Mouse (Mus musculus): ENCODE results near the gene Map2k1.
"Not testable (repeated sequence)": the region's sequence is repeated elsewhere in the genome, so short reads cannot be mapped to it uniquely, and the experiment has no call there.

Map2k1 gene

GRCm38 (mm10) chr9:64253021-64253904 is at the start of gene Map2k1:
TSS of gene Map2k1 (minus strand) at chr9:64253631.
- peak; percentile 98 to 100 for DNase-seq (ENCODE audit: low spot score in 2 of 2)

GRCm38 (mm10) chr9:64303086-64303485 is 49.7 kb upstream of the Map2k1 start:
- not testable (repeated sequence) for DNase-seq (ENCODE audit: low spot score in 2 of 2)

DNA sequence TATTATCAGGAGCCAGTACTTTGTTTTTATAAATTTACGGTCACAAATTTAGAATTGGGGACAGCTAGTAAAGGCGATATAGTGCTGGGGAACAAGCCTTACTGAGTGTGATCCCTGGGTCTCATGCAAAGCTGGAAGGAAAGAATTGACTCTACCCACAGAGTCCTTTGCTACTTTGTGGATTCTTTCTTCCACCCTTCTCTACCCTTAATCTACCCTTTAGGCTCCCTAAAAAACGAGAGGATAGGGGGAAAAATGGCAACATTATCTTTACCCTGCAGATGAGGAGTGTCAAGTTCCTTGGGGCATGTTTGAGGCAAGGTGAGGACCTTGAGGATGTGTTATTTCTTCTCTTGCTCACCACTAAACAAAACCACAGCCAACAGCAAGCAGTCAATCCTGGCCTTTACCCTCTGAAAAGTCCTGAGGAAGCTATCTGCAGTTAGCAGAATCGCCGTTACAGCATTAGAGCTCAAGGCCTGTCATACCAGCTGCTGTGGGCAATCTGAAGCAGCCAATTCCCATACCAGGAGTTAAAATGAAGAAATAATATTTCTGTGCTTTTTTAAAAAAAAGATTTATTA is 29.1 kb upstream of the Map2k1 start:
- DNase-seq (ENCODE audit: low spot score in 2 of 2): no peak

DNA sequence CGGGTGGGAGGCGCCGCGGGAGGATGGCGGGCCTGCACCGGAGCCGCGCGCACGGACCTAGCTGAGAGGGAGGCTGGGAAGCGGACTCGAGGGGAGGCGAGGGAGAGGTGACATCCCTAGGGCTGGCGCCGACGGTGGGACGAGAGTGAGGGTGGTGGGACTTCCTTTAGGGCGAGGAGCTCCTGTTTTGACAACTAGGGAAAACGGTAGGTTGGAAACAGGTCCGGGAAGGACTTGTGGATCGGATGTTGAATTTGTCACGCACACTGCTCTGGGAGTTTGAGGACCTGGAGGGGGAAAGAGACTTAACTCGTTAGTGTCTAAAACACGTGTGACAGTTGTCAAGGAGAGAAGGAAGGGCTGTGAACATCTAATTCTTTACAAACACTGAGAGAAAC is 28.3 kb upstream of the Map2k1 start:
- DNase-seq (ENCODE audit: low spot score in 2 of 2): no peak

DNA sequence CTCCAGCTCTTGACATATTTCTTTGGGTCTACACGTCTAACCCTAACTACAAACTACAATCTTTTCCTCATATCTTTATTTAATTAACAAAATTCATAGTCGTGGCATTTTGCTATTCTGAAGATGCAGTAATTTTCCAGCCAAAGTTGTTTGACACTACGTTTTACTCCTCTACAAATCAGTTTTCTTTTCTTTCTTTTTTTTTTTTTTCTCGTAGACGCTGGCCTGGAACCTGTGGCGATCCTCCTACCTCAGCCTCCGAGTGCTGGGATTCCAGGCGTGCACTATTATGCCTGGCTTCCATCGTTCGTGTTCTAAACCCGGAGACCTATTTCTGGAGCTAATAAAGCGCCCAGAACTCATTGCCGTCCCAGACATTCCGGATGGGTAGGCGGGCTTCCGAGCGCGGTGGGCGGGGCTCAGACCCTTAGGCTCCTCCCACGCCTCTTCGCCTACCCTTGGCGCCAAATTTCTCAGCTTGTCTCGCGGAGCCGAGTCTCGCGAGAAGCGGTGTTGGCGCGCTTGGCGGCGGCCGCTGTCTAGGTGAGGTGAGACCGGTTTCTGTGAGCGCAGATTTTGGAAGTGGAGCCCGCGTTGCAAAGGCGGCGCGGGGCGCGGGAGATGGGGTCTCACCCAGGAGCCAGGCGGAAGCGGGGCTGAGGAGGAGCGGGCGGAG is 27.8 kb upstream of the Map2k1 start, which contains the start of gene Tipin:
Gene Tipin, plus strand, starts transcription at position 477 of the 676 bp plus-strand sequence.
- DNase-seq (ENCODE audit: low spot score in 2 of 2): peak; percentile 81 to 91

GRCm38 (mm10) chr9:64278665-64279310 is 25.4 kb upstream of the Map2k1 start:
- DNase-seq (ENCODE audit: low spot score in 2 of 2): no peak

DNA sequence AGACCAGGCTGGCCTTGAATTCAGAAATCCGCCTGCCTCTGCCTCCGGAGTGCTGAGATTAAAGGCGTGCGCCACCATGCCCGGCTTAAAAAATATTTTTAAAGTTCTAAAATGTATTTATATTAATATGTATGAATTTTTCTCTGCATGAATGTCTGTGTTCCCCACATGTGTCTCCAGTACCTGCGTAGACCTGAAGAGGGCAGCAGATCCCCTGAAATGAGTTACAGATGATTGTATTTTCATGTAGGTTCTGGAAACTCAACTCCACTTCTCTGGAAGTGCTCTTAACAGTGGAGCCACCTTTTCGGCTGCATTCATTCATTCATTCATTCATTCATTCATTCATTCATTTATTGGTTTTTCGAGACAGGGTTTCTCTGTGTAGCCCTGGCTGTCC is 24.3 kb upstream of the Map2k1 start:
- peak; percentile 34 to 63 for DNase-seq (ENCODE audit: low spot score in 2 of 2)

DNA sequence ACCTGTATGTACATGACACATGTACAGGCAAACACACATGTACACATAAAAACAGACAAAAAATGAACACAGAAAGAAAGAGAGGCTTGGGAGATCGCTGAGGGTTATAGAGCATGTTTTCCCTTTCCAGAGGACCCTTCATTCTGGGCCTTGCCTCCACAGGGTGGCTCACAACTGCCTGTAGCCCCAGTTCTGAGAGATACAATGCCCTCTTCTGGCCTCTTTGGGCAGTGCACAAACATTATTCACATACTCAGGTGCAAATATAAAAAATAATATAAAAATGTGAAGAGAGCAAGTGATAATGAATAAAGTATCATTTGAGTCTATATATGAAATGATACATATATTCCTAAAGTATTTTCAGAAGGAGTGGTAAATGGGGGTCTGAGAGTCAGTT is 21.5 kb upstream of the Map2k1 start:
- no peak for DNase-seq (ENCODE audit: low spot score in 2 of 2)

- no peak for DNase-seq (ENCODE audit: low spot score in 2 of 2)
Observed at GRCm38 (mm10) chr9:64274291-64274690, 20.9 kb upstream of the Map2k1 start.

GRCm38 (mm10) chr9:64273757-64274156 is 20.3 kb upstream of the Map2k1 start:
- no peak for DNase-seq (ENCODE audit: low spot score in 2 of 2)

- peak in 1 of 2 experiments; percentile 53 for DNase-seq (ENCODE audit: low spot score in 2 of 2)
Observed at GRCm38 (mm10) chr9:64272611-64273010, 19.2 kb upstream of the Map2k1 start.

DNA sequence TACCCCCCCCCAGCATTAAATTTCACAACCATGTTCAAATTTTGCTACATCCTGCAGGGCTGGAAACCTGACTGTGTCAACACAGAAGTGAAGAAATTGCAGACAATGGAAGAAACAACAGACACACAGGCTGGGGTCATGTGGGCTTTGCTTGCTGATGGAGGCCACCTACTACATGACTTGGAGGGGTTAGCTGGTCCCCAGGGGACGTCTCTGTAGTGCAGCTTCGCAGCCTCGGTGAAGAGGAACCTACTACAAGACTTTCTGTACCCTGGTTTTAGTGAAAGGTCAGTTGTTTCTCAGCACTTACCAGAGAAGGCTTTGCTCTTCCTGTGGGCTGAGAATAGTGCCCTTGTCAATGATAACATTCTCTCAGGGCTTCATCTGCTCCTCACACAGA is 17.8 kb upstream of the Map2k1 start:
- no peak for DNase-seq (ENCODE audit: low spot score in 2 of 2)

DNA sequence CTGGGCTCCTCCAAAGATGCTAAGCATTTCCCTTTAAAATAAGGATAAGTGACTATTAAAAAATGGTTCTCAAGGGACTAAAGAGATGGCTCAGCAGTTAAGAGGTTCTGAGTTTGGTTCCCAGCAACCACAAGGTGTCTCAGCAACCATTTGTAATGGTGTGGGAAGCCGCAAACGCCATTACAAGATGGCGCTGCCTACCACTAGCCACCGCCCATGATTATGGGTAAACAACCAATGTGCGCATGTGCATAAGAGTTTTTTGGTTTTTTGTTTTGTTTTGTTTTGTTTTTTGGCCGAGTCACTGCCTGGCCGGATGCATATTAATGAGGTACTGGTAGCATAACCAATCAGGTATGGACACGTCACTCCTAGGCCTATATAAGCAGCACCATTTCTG is 15.4 kb upstream of the Map2k1 start:
- not testable (repeated sequence) for DNase-seq (ENCODE audit: low spot score in 2 of 2)

GRCm38 (mm10) chr9:64268196-64268595 is 14.8 kb upstream of the Map2k1 start:
- no peak for DNase-seq (ENCODE audit: low spot score in 2 of 2)

GRCm38 (mm10) chr9:64267231-64267630 is 13.8 kb upstream of the Map2k1 start:
- no peak for DNase-seq (ENCODE audit: low spot score in 2 of 2)

DNA sequence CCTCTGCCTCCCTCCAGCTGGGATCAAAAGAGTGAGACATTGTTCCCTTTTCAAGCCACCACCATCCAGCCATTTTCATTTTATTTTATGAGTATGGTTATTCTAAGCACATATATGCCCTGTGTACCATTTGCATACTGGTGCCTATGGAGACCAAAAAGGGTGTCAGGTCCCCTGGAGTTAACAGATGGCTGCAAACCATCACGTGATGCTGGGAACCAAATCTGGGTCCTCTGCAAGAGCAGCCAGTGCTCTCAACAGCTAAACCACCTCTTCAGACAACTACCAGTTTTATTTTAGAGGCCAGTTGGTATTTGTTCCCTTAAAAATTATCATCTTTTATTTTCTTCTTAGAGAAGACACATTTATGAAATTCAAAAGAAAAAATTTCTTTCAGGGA is 11.4 kb upstream of the Map2k1 start:
- no peak for DNase-seq (ENCODE audit: low spot score in 2 of 2)

GRCm38 (mm10) chr9:64261023-64261422 is 7.6 kb upstream of the Map2k1 start:
- no peak for DNase-seq (ENCODE audit: low spot score in 2 of 2)

DNA sequence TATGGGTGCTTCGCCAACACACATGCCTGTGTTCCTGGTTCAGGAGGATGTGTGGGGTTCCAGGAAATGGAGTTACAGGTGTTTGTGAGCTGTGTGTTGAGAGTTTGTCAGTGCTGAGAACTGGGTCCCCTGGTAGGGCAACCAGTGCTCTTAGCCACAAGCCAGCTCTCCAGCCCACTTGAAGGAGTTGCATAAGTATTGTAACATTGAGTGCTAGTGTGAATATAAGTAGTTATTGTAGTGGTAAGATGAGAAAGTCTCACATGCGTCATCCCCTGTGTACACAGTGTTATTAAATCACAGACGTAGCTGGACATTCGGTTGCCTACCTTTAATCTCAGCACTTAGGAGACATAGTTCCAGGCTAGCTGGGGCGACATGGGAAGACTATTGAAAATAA is 6.5 kb upstream of the Map2k1 start:
- no peak for DNase-seq (ENCODE audit: low spot score in 2 of 2)

- no peak for DNase-seq (ENCODE audit: low spot score in 2 of 2)
Observed at GRCm38 (mm10) chr9:64256204-64256603, 2.8 kb upstream of the Map2k1 start.

- DNase-seq (ENCODE audit: low spot score in 2 of 2): no peak
Observed at GRCm38 (mm10) chr9:64255422-64255821, 2.0 kb upstream of the Map2k1 start.

DNA sequence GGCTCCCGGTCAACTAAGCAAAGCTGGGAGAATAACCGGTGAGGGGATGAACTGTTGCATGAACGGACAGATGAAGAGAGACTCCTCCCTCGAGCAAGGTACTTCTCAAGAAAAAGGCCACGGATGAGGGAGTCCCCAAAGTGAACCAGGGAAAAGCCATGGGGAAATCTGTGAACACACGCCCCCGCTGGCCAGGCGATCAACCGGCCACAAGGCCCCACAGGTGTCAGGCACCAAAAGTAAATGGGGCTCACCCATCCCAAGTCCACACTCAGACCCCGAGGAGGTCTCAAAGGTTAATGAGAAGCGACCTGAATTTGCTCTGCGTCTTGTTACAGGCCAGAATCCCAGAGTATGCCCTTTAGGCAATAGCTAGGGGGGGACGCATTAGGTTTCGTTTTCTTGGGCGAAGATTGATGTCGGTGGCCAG is 825 bp downstream of the Map2k1 start:
- no peak for DNase-seq (ENCODE audit: low spot score in 2 of 2)

- DNase-seq (ENCODE audit: low spot score in 2 of 2): no peak
Observed at GRCm38 (mm10) chr9:64250111-64250730, 3.2 kb downstream of the Map2k1 start.

Measured in frontal cortex, postnatal 10 days (tissue).